Mouse (Mus musculus): Measurements from ENCODE around the gene Gpr160.

- TF ChIP-seq CTCF (IDR thresholded peaks at IDR 0.05; ENCODE audit: low read depth, low read length) (no peak), POLR2A (IDR thresholded peaks at IDR 0.05; ENCODE audit: insufficient read depth, low read length) (no peak), EP300 (IDR thresholded peaks at IDR 0.05; ENCODE audit: insufficient read depth, low read depth, low read length) (no peak)
These were observed 5.0 kb downstream of the Gpr160 start for GRCm38 (mm10) chr3:30860705-30861104.

All from ES-Bruce4 (cell line).